ENCODE assay signal across 8 mouse cellular contexts in genomic region chr11:66984165-66985135, GRCm38 (mm10). TPM values are rescaled to one million over a fixed set of nuclear protein-coding genes. Genes with fewer than 3 reads are reported as not detected.
A peak's percentile ranks its signal among the peaks of the same experiment; 100 is the strongest.
DNase-seq lines count a peak whose midpoint lies in the region; ATAC-seq and TF ChIP-seq lines count a peak whose summit lies in the region.

No protein-coding gene starts in this region.

- H3K9ac ChIP-seq in forebrain, embryonic 11.5 days (ENCODE audit: low read length): peak overlapping the region; percentile 61

- no peak for TF ChIP-seq POLR2A in lung, adult 2 months (IDR thresholded peaks at IDR 0.05; ENCODE audit: borderline replicate concordance, extremely low read depth, low read depth, low read length)

- no peaks in the 10 kb centered on the region for H3K9me3 ChIP-seq in forebrain, embryonic 11.5 days (ENCODE audit: control insufficient read depth, low read length)

- intact Hi-C loops in heart, postnatal 14 days (cut with DNase I): loop anchor here (1.0 to 2.0 kb wide), 2 partner anchors 36 to 78 kb away; no protein-coding TSS in a partner anchor

- DNase-seq in forebrain, embryonic 11.5 days (ENCODE audit: low spot score): peak; percentile 90
- DNase-seq in heart, postnatal 14 days: peak; percentile 78 to 87
- DNase-seq in layer of hippocampus, adult 11-12 months (ENCODE audit: low spot score): peak; percentile 80
- DNase-seq in lung, adult 2 months: peak; percentile 77
- DNase-seq in testis, postnatal 14 days (ENCODE audit: low spot score): peak; percentile 12

- no peaks in the 10 kb centered on the region for H3K27me3 ChIP-seq in forebrain, embryonic 11.5 days (ENCODE audit: control insufficient read depth, insufficient read depth, low read length)

- peak overlapping the region; percentile 57 for H3K4me2 ChIP-seq in forebrain, embryonic 11.5 days (ENCODE audit: low read depth, low read length, severe bottlenecking)

- H3K4me3 ChIP-seq in brown adipose tissue, adult 24 weeks (ENCODE audit: insufficient read depth, low read depth, low read length): peak overlapping the region; percentile 56
- H3K4me3 ChIP-seq in forebrain, embryonic 11.5 days (ENCODE audit: low read depth, low read length): peak overlapping the region; percentile 31
- peak overlapping the region; percentile 65 for H3K4me3 ChIP-seq in lung, adult 2 months (replicated peaks; ENCODE audit: extremely low read depth, low read depth, low read length)

- no peaks in the 10 kb centered on the region for H3K36me3 ChIP-seq in forebrain, embryonic 11.5 days (ENCODE audit: control insufficient read depth, insufficient read depth, low read length)

- peak; percentile 86 for ATAC-seq in CD4-positive, CD25-positive, alpha-beta regulatory T cell, adult 4 months
- peak; percentile 71 for ATAC-seq in forebrain, embryonic 11.5 days (replicated peaks; ENCODE audit: low FRiP score)
- ATAC-seq in neutrophil, adult 5-6 weeks (ENCODE audit: extremely low read depth, insufficient number of reproducible peaks, low FRiP score, poor library complexity, severe bottlenecking): peak; percentile 72

- H3K4me1 ChIP-seq in brown adipose tissue, adult 24 weeks (ENCODE audit: control insufficient read depth, insufficient read depth, insufficient read length, low read length): no peaks in the 10 kb centered on the region
- H3K4me1 ChIP-seq in forebrain, embryonic 11.5 days (replicated peaks; ENCODE audit: control insufficient read depth, insufficient read depth, low read length): peaks cover 5% of the 10 kb centered on the region; the same call in 1 of the 2 replicates
- no peaks in the 10 kb centered on the region for H3K4me1 ChIP-seq in lung, adult 2 months (ENCODE audit: control insufficient read depth, insufficient read depth, low read length)

- TF ChIP-seq CTCF in lung, adult 2 months (IDR thresholded peaks at IDR 0.05; ENCODE audit: insufficient read depth, low read length): peak; percentile 76

- 4% methylated on average over 28 of the region's 28 CpGs for WGBS in forebrain, embryonic 11.5 days
- WGBS in lung, adult 2 months: 10% methylated on average over 28 of the region's 28 CpGs

- no peak overlapping the region for H3K27ac ChIP-seq in brown adipose tissue, adult 24 weeks (replicated peaks; ENCODE audit: low read depth, low read length)
- H3K27ac ChIP-seq in forebrain, embryonic 11.5 days (ENCODE audit: low read depth, low read length): peak overlapping the region; percentile 79

RNA-seq across cellular contexts. Expression of gene Tmem238l, which starts 28.0 kb away (rescaled TPM):
- polyA plus RNA-seq in CD4-positive, CD25-positive, alpha-beta regulatory T cell, adult 4 months (2017; shearing (Covaris generic)): not detected
- polyA plus RNA-seq in brown adipose tissue, adult 24 weeks (2012; ENCODE audit: insufficient read depth, insufficient read length, missing spikeins): not detected in 2 replicates
- not detected in 2 replicates for polyA plus RNA-seq in forebrain, embryonic 11.5 days (2014; fragmentation: Nextera tagmentation; extraction: Ambion mirVana)
- total RNA-seq in heart, postnatal 14 days (2021): not detected
- polyA plus RNA-seq in lung, adult 2 months (2012; rRNA removed): 0.14 and 0.27 TPM in 2 replicates
- not detected in 2 replicates for total RNA-seq in neutrophil, adult 5-6 weeks (2017)

RNA-seq across cellular contexts. Expression of gene Tmem220, which starts 40.5 kb away (rescaled TPM):
- 1 to 10 TPM; 1.6 to 1.9 TPM for polyA plus RNA-seq in CD4-positive, CD25-positive, alpha-beta regulatory T cell, adult 4 months (2017; shearing (Covaris generic))
- 7.6 and 7.8 TPM in 2 replicates for polyA plus RNA-seq in brown adipose tissue, adult 24 weeks (2012; ENCODE audit: insufficient read depth, insufficient read length, missing spikeins)
- 0.49 and 1.3 TPM in 2 replicates for polyA plus RNA-seq in forebrain, embryonic 11.5 days (2014; fragmentation: Nextera tagmentation; extraction: Ambion mirVana)
- 1 to 10 TPM; 1.3 to 1.4 TPM for total RNA-seq in heart, postnatal 14 days (2021)
- polyA plus RNA-seq in lung, adult 2 months (2012; rRNA removed): 3.1 and 5.8 TPM in 2 replicates
- total RNA-seq in neutrophil, adult 5-6 weeks (2017): 1.1 and 2.8 TPM in 2 replicates

Comparison
In these comparisons a context has a peak if more than half of its experiments do, and no peak if none do; other contexts are left out.
1. DNase-seq: peak in every context shown above with its lines; median percentile 90 in forebrain, embryonic 11.5 days; 82 in heart, postnatal 14 days; 80 in layer of hippocampus, adult 11-12 months; 77 in lung, adult 2 months; 12 in testis, postnatal 14 days.